Mouse (Mus musculus): ENCODE data around the gene Gmpr2.
A peak's percentile ranks its signal among the peaks of the same experiment; 100 is the strongest.

Gmpr2 gene

DNA sequence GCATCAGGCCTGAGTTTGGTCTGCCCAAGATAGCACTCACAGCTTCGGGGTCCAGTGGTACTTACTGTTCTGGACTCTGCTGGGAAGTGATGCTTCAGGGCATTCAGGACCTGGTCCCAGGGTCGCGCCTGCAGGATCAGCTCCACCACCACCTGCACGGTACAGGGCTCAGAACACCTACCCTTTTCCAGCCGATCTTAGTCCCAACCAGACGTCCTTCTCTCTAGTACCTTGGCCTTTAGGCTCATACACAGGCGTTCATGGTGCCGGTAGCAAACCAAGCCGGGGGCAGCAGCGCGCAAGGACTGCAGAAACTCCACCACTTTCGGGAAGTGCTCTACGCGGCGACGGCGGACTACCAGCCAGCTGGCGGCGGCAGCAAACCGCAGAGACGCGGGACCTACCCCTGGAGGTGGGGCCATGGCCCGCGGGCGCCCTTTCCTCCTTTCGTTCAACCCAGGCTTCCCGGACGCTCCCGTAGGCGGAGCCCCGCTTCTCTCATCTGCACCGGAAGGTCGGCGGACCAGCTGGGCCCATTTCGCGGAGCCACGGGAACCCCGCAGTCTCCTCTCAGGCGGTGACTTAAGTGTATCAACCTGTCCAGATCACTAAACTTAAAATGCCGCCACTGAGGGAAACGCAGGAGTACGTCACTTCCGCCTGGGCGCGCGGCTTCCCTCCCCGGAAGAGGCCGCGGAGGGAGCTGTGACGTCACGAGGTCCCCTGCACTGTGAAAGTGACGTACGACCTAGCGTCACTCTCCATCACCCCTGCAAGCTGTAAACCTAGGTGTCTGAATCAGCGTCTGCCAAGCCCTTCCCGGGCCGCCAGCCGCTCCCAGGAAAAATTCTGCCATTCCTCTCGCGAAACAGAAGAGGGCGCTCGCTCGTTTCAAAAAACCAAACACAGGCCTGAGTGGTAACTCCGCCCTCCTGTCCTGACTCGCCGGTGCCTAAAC lies 9.7 kb downstream of the Gmpr2 start, which contains the start of gene Tinf2:
Gene Tinf2, minus strand, starts transcription at position 661 of the 958 bp plus-strand sequence.
- DNase-seq, result peak; percentile 94

GRCm38 (mm10) chr14:55682118-55682493 lies 10.4 kb downstream of the Gmpr2 start:
- no peak for DNase-seq

- DNase-seq, result no peak
These were observed 17.7 kb downstream of the Gmpr2 start for GRCm38 (mm10) chr14:55689433-55689832.

DNA sequence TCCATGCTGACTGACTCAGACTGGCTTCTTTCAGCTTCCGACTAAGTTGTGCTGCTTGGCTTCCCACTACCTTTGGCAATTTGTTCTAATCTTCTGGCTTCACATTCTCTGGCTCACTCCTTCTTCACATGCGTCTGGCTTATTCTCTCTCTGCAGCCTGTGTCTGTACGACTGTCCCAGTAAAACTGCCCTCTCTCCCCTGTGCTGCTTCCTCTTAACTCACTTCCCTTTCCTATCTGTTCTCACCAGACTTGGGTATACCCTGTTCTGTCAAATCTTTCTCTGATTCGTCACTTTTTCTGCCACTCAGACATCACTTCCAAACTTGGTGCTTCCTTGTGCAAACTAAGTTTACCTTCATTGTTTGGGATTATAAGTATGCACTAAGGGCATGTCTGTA lies 25.5 kb downstream of the Gmpr2 start:
- DNase-seq, result no peak

- no peak for DNase-seq
These were observed 29.4 kb downstream of the Gmpr2 start for GRCm38 (mm10) chr14:55701131-55701530.

- DNase-seq, result no peak
These were observed 31.0 kb downstream of the Gmpr2 start for GRCm38 (mm10) chr14:55702761-55703160.

GRCm38 (mm10) chr14:55706051-55706600 lies 34.4 kb downstream of the Gmpr2 start:
- no peak for DNase-seq

GRCm38 (mm10) chr14:55707397-55707796 lies 35.7 kb downstream of the Gmpr2 start:
- DNase-seq, result no peak

- DNase-seq, result no peak
These were observed 37.8 kb downstream of the Gmpr2 start for GRCm38 (mm10) chr14:55709509-55709908.

- no peak for DNase-seq
These were observed 40.0 kb downstream of the Gmpr2 start for GRCm38 (mm10) chr14:55711786-55712185.

GRCm38 (mm10) chr14:55713007-55713728 lies 41.4 kb downstream of the Gmpr2 start:
- DNase-seq, result peak; percentile 66

- DNase-seq, result no peak
These were observed 42.0 kb downstream of the Gmpr2 start, which contains the start of gene Tgm1 for GRCm38 (mm10) chr14:55713729-55714122. Gene Tgm1 (minus strand): TSS chr14:55713926.

DNA sequence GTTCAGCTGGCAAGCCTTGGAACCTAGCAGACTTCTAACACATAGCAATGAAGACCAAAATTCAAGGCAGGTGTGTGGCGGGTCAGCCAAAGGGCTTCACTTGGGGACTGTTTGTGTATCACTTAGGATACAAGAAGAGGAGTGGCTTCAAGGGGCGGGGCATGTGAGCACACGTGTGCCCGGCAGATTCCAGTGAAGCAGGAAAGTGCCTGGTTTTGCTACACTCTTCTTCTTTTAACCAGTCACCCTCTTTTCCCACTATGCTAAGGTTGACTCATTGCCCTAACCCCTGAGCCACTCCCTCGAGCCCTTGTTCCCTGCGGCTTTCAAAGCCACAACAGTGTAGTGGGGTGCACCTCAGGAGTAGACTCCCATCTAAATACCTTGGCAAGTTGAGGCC lies 43.2 kb downstream of the Gmpr2 start:
- DNase-seq, result peak; percentile 31

GRCm38 (mm10) chr14:55716271-55716670 lies 44.5 kb downstream of the Gmpr2 start:
- DNase-seq, result no peak

DNA sequence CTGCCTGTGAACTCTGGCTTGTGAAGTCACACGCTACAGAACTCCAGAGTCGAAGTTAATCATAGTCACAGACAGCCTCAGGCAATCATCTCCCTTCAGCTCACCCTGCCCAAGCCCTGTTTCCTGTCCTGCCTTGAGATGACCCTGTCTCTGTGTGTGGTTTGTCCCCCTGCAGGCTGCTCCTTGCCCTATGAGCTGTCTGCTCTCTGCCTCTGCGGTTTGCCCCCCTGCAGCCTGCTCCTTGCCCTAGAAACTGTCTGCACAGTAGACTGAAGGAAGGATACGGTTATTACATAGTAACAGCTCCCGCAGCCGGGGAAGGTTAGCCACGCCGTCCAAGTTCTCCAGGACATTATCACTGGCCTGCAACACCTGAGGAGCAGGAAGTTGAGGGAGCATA lies 45.1 kb downstream of the Gmpr2 start:
- no peak for DNase-seq

- DNase-seq, result no peak
These were observed 48.0 kb downstream of the Gmpr2 start for GRCm38 (mm10) chr14:55719737-55720136.

DNA sequence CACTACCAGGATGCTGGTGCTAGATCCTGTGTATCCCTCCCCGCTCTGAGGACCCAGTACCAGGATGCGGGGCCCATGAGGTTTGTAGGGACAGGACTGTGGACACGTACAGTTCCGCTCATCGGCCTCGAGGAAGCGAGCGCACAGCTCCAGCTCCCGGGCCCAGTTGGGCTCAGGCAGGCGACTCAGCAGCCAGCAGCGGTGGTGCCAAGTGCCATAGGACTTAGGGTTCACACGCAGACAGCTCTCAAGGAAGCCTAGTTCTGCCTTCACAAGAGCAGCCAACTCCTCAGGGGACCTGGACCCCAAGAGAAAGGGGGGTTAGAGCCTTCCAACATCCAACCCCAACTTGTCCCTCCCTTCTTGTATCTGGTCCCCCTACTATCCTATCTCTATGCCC lies 48.9 kb downstream of the Gmpr2 start:
- DNase-seq, result no peak

- no peak for DNase-seq
These were observed 49.3 kb downstream of the Gmpr2 start for GRCm38 (mm10) chr14:55721076-55721475.

- DNase-seq, result peak; percentile 93
These were observed 50.1 kb downstream of the Gmpr2 start, which contains the start of gene Rabggta for GRCm38 (mm10) chr14:55721700-55722437. Gene Rabggta (minus strand): TSS chr14:55722263.

GRCm38 (mm10) chr14:55722438-55722945 lies 50.8 kb downstream of the Gmpr2 start:
- no peak for DNase-seq

DNA sequence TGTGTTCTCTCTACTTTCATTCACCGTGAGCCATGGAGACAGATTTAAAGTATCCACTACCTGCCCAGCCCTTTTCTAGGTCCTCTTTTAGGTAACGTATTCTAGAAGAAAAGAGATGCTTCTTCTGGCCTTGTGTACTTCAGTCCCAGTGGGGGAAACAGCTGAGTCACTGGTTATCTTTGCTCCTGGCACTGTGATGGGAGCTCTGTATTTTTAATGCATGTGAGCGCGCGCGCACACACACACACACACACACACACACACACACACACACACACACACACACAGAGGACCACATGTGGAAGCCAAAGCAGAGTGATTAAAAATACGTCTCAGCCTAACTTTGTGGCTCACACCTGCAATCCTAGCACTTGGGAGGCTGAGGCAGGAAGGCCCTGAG lies 51.7 kb downstream of the Gmpr2 start:
- no peak for DNase-seq

DNA sequence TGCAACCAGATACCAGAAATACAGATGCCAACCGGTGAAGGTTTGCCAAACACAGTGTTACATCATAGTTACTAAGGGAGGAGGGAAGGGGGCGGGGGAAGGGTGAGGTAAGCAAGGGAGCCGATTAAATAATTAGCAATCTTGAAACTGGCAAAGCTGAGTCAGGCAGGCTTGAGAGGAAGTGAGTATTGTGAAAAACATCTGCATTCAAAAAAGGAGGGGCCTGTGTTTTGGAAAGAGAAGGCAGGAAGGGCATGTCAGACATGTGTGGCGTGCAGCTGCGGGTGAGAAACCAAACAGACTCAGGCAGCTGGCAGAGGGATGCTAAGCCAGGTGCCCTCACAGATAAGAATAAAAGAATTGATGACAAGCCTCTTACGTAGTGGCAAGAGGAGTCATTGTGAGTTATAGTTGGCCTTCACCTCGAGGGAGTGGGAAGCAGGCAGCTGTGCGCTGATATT lies 52.7 kb downstream of the Gmpr2 start:
- peak; percentile 48 for DNase-seq
